Mouse (Mus musculus) megakaryocyte, adult 5-6 weeks (primary cell): ENCODE measurements around the gene Ypel2. TPM values are rescaled to one million over a fixed set of nuclear protein-coding genes. Genes with fewer than 3 reads are reported as not detected.
A peak's percentile ranks its signal among the peaks of the same experiment; 100 is the strongest.

Experiments
- ATAC-seq: 2 replicates; pipeline ENCODE4 v1.8.0; 2016; ENCODE audit warnings: mild to moderate bottlenecking, inconsistent platforms; ENCODE audit not compliant: poor library complexity, severe bottlenecking
- total RNA-seq, 2 experiments: library from RNA; stranded (forward) in 1 of 2; stranded (reverse) in 1 of 2; fragments of 153-499, 151-499 nt in 1 of 2; fragments of 221-1000, 200-1000 nt in 1 of 2; gene quantifications; 2 replicates each; pipeline versions ENCODE4 v1.2.3 to v1.2.4; 2015 to 2017

Ypel2 gene
- total RNA-seq, 2 experiments from 2014 or later = 6.9 to 7.5 TPM

DNA sequence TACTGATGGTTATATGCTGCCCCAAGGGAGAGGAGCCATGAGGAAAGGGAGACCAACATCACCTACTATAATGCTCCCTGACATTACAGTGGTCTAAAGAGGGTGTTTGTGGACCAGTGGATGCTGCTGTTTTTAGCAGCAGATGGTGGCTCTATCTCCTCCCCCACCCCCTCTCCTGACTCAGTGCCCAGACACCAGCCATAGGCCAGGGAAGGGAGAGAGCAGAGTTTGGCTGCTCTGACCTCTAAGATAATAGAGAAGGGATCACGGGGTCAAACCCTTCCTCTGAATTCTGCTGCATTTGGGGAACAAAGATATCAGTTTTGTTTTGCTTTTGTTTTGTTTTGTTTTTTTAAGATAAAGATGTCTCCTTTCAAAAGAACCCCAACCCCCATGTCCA, 30.5 kb downstream of the Ypel2 start:
- ATAC-seq = no peak

GRCm38 (mm10) chr11:86962362-86962761, 31.1 kb downstream of the Ypel2 start:
- no peak for ATAC-seq

DNA sequence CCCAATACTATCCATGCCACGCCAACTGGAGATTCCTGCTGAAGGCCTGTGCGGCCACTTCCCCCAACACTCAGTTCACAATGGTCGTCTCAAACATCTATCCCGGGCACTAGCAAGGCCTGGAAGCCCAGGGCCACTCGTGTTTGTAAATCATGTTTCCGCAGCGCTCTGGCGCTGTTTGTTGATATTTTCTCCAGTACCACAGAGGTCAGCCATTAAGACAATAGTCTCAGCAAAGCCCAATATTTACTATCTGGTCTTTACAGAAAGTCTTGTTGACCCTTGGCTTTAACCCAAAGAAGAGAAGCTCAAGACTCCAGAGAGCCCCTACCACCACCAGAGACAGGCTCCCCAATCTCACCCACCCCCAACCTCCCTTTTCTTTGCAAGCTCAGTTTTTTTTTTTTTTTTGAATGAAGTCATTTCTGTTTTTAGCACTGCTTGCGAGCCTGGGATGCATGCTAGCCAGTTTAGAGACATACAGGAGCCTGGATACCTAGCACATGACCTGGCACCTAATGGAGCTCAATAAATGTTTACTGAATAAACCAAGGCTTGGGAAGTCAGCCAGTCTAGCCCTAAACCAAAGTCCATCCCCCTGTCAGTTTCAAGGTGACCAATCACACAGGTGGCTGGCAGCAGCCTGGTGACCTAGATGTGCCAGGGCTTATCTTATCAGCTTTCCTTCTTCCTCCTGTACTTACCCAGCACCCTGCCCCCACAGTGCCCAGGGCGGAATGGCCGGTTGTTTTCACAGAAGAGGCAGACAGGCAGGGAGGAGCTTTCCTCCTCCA, 31.8 kb downstream of the Ypel2 start:
- ATAC-seq = no peak

DNA sequence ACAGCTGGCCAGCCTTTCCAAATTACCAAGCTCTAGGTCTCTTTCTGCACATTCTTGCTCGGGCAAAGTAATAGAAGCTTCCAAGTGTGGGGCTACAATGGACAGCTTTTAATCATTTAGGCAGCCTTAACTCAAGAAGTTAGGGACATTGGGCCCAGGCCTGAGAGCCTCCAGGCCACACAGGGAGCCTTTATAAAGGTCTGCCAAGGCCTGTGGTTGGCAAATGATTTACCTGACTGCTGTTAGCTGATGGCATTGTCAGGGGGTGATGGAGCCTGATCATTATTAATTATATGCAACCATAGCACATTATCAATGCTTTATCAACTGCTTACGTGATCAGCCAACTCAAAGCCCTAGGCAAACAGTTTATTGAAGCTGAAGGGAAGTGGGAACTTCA, 33.2 kb downstream of the Ypel2 start:
- no peak for ATAC-seq

GRCm38 (mm10) chr11:86958721-86959675, 34.5 kb downstream of the Ypel2 start:
- no peak for ATAC-seq

DNA sequence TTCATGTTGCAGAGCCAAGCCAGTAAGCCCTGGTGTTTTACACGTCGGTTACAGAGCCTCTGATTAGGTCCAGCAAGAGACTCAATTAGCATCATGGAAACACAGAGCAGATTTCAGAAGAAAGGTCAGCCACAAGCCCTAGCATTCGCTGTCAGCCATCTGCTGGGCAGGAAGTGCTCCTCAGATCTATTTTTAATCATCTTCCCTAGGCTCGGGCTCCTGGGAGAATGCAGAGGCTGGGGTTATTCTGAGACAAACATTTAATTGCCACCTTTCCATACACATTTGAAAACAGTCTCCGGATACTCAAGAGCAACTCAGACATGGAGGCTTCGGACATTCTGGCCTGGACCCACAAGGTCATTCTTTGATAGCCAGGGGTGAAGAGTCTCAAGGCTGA, 35.3 kb downstream of the Ypel2 start:
- ATAC-seq = no peak

DNA sequence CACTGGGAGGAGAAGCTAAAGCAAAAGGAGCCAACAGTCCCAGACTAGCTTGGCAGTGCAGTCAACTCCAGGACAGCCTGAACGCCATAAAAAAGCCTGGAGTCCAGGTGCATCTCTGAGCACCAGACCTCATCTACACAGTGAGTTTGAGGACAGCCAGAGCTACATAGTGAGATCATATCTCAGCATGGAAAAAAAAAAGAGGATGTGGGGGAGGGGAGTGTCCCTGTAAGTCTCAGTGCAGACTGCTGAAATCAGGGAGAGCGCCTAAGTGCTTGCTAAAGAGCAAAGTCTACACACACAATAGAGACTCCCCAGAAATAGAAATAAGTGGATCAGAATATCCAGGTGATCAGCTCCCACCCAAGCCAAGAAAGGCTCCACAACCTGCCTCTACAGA, 37.1 kb downstream of the Ypel2 start:
- ATAC-seq = 0 out of 2 replicates have a peak, but pooled peaks have one; percentile 40

GRCm38 (mm10) chr11:86954616-86955270, 38.8 kb downstream of the Ypel2 start:
- ATAC-seq = no peak

GRCm38 (mm10) chr11:86953096-86953495, 40.4 kb downstream of the Ypel2 start:
- no peak for ATAC-seq

DNA sequence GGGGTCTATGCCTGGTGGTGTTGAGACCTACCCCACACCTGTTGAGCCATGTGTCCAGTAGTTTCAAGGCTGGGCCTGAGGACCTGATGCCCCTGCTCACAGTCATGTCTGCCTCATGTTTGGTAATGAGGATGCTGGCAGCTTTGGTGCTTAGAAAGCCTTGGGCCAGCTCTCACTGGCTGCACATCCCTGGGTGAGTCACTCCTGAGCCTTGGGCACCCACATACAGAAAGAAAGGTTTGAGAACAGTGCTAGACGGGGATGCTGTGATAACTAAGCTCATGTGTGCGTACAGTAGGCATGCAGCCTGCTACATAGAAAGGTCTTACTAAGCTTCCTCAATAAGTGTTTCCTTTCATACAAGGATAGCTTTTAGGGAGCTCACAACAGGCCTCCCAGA, 40.8 kb downstream of the Ypel2 start:
- ATAC-seq = no peak

GRCm38 (mm10) chr11:86951672-86952071, 41.8 kb downstream of the Ypel2 start:
- ATAC-seq = no peak

DNA sequence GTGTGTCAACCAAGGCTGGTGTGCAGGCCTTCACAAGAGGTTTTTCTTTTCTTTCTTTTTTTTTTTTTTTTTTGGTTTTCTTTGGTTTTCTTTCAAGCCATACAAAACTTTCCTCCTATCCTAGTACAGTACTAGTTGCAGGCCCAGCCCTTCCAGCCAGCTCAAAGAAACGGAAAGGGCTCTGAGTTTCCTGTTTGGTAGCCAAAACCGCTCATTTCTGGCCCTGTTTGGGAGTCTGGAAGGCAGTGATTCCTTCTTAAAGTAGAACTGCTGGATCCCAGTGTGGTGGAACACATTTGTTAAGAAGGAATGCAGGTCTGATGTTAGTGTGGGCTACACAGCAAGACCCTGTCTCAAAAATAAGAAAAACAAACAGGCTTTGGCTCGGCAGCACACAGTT, 43.0 kb downstream of the Ypel2 start:
- no peak for ATAC-seq

DNA sequence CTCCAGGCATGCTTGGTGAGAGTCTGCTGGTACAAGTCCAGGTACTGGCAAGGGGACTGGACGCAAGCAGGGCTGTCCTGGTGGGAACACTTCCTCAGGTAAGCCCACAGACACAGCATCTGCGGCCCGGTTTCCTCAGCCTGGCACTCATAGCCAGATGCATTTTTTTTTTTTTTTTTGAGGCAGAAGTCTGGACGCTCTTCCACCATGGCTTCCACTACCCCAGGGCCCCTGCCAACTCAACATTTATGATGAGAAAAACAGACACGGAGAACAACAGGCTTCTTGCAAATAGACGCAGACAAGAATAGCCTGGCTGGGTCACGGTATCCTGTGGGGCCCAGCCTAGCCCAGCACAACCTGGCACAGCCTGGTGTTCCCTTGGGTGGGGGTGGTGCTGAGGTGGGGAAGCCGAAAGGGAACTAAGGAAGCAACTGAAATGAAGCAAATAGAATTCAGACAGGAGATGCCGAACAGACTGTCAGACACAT, 43.5 kb downstream of the Ypel2 start:
- no peak for ATAC-seq

DNA sequence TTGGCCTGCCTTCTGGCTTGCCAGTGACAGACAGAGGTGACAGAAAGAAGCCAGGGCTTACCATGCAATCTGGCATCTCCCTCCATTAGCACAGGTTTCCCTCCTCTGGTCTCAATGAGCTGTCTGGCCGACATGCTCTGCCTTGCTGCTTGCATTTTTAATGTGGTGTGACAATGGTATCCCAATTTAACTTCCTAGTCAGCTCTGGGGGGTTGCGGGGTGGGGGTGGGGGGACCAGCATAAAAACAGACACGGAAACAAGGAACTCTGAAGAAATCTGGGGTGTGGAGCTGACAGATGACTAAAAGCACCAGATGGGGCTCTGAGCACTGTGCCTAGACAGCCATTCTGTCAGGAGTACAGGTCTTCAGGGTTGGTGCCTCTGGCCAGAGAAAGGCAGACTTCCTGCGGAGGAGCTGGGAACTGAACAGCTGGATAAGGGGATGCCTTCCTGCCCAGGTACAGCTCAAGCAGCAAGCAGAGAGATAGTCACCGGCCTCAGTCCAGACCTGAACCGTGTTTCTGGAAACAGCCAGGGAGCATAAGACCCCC, 46.8 kb downstream of the Ypel2 start:
- no peak for ATAC-seq

DNA sequence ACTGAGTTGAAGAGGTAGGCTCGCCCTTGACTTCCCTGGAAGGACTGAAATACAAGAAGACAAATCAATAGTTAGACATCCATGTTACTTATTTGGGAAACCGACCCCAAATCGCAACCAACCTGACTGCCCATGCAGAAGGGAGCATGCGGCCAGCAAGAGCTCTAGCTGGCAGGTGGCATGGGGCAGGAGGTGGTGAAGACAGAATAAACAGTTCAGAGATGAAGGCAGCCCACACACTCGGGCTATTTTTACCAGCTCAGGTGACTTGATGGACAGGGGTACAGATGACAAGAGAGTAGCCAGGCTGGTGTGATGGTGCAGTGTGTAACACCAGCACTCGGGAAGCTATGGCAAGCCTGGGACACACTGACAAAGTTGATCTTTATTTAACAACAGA, 47.6 kb downstream of the Ypel2 start:
- no peak for ATAC-seq

- ATAC-seq = no peak
Measured at GRCm38 (mm10) chr11:86945058-86945457, 48.4 kb downstream of the Ypel2 start.

- no peak for ATAC-seq
Measured at GRCm38 (mm10) chr11:86944539-86944938, 49.0 kb downstream of the Ypel2 start.

DNA sequence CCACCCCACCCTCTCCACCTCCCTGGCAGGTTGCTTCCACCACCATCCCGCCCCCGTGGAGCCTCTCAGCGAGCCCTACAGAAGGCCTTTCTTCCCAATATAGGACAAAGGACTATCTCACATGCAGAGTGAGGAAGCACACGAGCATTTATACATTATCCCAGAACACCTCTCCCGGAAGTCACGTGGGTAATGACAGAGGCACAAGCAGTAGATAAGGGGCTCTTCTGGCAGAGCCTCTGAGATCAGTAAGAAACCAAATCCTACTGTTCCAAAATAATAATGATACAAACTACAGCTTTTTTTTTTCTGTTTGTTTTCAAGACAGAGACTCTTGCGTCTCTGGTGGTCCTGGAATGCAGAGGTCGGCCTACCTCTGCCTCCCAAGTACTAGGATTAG, 51.6 kb downstream of the Ypel2 start:
- ATAC-seq = no peak

GRCm38 (mm10) chr11:86939503-86939902, 54.0 kb downstream of the Ypel2 start:
- ATAC-seq = no peak

DNA sequence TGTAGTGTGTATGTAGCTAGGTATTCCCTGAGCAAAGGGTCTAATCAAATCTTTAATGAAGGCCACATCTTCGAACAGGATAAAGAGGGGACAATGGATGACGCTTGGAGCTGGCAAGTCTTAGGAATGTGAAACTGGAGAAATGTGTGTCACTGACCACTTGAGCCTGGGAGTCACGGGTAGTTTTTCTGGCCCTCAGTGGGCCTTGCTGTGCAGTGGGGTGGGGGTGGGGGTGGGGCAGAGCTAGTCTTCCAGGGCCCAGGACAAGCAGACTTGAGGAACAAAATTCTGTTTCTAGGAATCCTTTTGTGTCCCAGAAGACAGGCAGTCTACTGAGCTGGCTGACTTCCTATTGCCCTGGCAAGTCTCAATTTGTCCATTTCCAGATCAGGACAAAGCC, 55.0 kb downstream of the Ypel2 start:
- ATAC-seq = no peak

DNA sequence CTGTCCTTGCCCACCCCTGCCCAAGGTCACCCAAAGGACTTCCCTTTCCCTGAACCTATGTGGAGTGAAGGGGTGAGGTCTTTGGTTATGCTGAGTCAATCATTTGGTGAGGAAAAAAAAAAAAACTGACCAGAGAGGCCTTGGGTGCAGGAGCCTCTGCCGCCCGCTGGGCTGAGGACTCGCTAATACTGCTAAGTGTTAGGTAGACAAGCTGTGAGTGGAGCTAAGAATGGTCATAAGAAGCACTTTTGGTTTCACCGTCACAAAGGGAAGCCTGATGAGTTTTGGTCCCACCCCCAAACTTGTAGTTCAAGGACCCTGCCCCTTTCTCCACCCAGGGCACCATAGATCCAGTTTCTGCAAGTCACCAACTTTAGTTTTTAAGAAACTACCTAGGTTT, 55.4 kb downstream of the Ypel2 start:
- no peak for ATAC-seq
